Mouse (Mus musculus): ENCODE measurements at regions not wholly inside any gene's neighbourhood (a gene's known extent, or its start where the extent isn't known, plus 50 kb on each side); places are given as distances from the start of the nearest gene placed in this dataset.

DNA sequence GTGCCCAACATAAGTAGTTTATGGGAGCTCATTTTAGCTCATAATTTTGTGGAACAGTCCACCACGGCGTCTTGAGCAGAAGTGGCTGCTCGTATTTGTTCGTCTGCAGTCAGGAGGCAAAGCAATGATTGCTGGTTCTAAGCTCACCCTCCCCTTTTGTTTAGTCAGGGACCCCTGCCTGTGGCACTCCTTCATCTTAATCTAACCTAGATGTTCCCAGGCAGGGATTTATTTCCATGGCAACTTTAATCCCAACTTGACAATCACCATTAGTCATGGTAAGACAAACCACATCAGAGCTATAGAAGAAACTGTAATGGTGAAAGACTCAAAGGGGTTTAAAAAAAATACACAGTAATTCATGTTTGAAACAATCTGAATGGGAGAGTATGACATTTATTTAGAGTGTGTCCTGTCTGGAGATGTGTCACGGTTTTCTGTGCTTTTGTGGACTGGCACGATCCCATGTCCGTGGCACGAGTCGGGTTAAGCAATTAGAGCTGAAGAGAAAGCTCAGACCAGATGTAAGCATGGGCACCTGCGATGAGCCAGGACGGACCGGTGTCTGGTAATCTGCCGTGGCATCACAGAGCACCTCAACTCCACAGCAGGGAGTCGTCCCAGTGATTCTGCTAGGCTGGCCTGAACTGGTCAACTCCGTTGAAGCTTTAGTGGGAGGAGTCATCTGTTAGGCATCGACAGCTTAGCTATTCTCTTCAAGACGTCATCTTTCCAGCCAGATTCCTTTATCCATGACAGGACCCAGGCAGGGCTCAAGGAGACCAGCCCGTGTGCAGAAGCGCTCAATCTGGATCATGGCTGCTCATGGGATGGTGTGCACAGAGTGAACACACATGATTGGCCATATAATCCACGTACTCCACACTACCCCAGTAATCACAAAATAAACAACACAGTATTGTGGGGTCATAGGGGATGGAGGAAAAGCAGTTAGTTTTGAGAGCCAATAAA, 281.5 kb downstream of the Ajap1 start:
- no peak overlapping the region for H3K27ac ChIP-seq (ENCODE audit: low read depth)
- H3K4me3 ChIP-seq (ENCODE audit: low read depth, low read length): no peak overlapping the region
- no peak overlapping the region for H3K9ac ChIP-seq (ENCODE audit: low read length)
- H3K4me1 ChIP-seq (replicated peaks; ENCODE audit: control insufficient read depth, insufficient read depth, low read length): no peaks in the 10 kb centered on the region
- DNase-seq (ENCODE audit: low spot score) (no peak), ATAC-seq (replicated peaks; ENCODE audit: low FRiP score, low TSS enrichment, low read depth) (no peak)
- 76% methylated on average over 20 of the region's 20 CpGs for WGBS
- no peaks in the 10 kb centered on the region for H3K9me3 ChIP-seq (ENCODE audit: control insufficient read depth, low read length)
- no peak overlapping the region for H3K4me2 ChIP-seq (ENCODE audit: low read length)
- H3K27me3 ChIP-seq (replicated peaks; ENCODE audit: control insufficient read depth, insufficient read depth, low read length): 0 out of 2 replicates have a peak, but pooled peaks cover 4% of the 10 kb centered on the region
- H3K36me3 ChIP-seq (ENCODE audit: control insufficient read depth, insufficient read depth, low read length): no peaks in the 10 kb centered on the region

DNA sequence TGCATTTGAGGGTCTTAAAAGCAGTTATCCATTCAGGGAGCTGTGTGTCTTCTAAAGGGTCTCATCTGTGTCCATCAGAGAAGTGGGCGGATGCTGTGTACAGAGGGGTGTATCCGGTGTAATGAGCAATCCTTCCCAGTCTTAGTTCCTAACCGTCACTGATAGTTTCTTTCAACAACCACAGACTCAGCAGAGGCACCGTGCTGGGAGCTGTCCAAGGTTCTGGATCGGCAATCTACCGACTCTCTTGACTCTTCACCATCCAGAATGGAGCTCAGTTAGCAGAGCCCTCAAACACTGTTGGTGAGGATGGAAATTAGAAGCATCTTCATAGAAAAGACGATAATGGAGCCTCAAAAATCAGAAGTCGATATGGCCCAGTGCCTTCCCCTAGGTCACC, 293.1 kb downstream of the Ajap1 start:
- Histone ChIP-seq H3K9me3 (ENCODE audit: control insufficient read depth, low read length) (no peaks in the 10 kb centered on the region), H3K27ac (ENCODE audit: low read depth) (no peak overlapping the region), H3K9ac (ENCODE audit: low read length) (no peak overlapping the region), H3K27me3 (replicated peaks; ENCODE audit: control insufficient read depth, insufficient read depth, low read length) (no peaks in the 10 kb centered on the region), H3K4me1 (replicated peaks; ENCODE audit: control insufficient read depth, insufficient read depth, low read length) (no peaks in the 10 kb centered on the region), H3K4me3 (ENCODE audit: low read depth, low read length) (no peak overlapping the region), H3K4me2 (ENCODE audit: low read length) (no peak overlapping the region), H3K36me3 (ENCODE audit: control insufficient read depth, insufficient read depth, low read length) (no peaks in the 10 kb centered on the region)
- 6% methylated on average over 8 of the region's 8 CpGs for WGBS
- ATAC-seq (replicated peaks; ENCODE audit: low FRiP score, low TSS enrichment, low read depth): 0 out of 2 replicates have a peak, but pooled peaks have one; percentile 36
- peak; percentile 93 for DNase-seq (ENCODE audit: low spot score)

- H3K27ac ChIP-seq (ENCODE audit: low read depth): no peak overlapping the region
- no peak overlapping the region for H3K4me2 ChIP-seq (ENCODE audit: low read length)
- no peak overlapping the region for H3K9ac ChIP-seq (ENCODE audit: low read length)
- no peak overlapping the region for H3K4me3 ChIP-seq (ENCODE audit: low read depth, low read length)
- H3K27me3 ChIP-seq (replicated peaks; ENCODE audit: control insufficient read depth, insufficient read depth, low read length): no peaks in the 10 kb centered on the region
- WGBS: under 1% methylated on average over 17 of the region's 17 CpGs
- H3K4me1 ChIP-seq (replicated peaks; ENCODE audit: control insufficient read depth, insufficient read depth, low read length): no peaks in the 10 kb centered on the region
- no peak for ATAC-seq (replicated peaks; ENCODE audit: low FRiP score, low TSS enrichment, low read depth)
- H3K36me3 ChIP-seq (ENCODE audit: control insufficient read depth, insufficient read depth, low read length): no peaks in the 10 kb centered on the region
- DNase-seq (ENCODE audit: low spot score): no peak
- H3K9me3 ChIP-seq (ENCODE audit: control insufficient read depth, low read length): no peaks in the 10 kb centered on the region
Measured at GRCm38 (mm10) chr4:153188504-153189031, 294.0 kb downstream of the Ajap1 start.

GRCm38 (mm10) chr4:153187959-153188503, 294.6 kb downstream of the Ajap1 start:
- Histone ChIP-seq H3K27me3 (replicated peaks; ENCODE audit: control insufficient read depth, insufficient read depth, low read length) (no peaks in the 10 kb centered on the region), H3K9me3 (ENCODE audit: control insufficient read depth, low read length) (no peaks in the 10 kb centered on the region), H3K4me1 (replicated peaks; ENCODE audit: control insufficient read depth, insufficient read depth, low read length) (no peaks in the 10 kb centered on the region), H3K4me3 (ENCODE audit: low read depth, low read length) (no peak overlapping the region), H3K9ac (ENCODE audit: low read length) (no peak overlapping the region), H3K4me2 (ENCODE audit: low read length) (no peak overlapping the region), H3K36me3 (ENCODE audit: control insufficient read depth, insufficient read depth, low read length) (no peaks in the 10 kb centered on the region), H3K27ac (ENCODE audit: low read depth) (no peak overlapping the region)
- WGBS: 2% methylated on average over 6 of the region's 6 CpGs
- DNase-seq (ENCODE audit: low spot score): no peak
- ATAC-seq (replicated peaks; ENCODE audit: low FRiP score, low TSS enrichment, low read depth): no peak

DNA sequence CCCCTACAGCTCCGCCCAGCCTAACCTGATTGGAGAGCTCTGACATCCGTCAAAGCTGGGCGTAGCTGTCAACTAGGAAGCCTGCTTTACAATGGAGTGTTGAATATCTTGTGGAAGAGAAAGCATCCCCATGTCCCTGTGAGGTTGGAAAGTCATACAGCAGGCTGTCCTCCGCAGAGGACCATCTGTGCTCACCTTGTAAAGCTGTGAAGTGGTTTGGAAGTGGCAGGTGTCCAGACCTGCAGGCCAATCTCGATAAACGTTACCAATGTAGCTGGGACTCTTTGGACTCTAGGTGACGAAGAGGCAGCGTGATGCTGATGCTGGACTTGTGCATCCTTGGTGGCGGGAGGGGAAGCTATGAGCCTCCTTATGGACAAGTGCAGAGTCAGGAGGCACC, 305.1 kb downstream of the Ajap1 start:
- Histone ChIP-seq H3K36me3 (ENCODE audit: control insufficient read depth, insufficient read depth, low read length) (no peaks in the 10 kb centered on the region), H3K27ac (ENCODE audit: low read depth) (no peak overlapping the region), H3K4me3 (ENCODE audit: low read depth, low read length) (no peak overlapping the region), H3K9me3 (ENCODE audit: control insufficient read depth, low read length) (no peaks in the 10 kb centered on the region), H3K4me2 (ENCODE audit: low read length) (no peak overlapping the region), H3K9ac (ENCODE audit: low read length) (no peak overlapping the region), H3K27me3 (replicated peaks; ENCODE audit: control insufficient read depth, insufficient read depth, low read length) (no peaks in the 10 kb centered on the region), H3K4me1 (replicated peaks; ENCODE audit: control insufficient read depth, insufficient read depth, low read length) (0 out of 2 replicates have a peak, but pooled peaks cover 6% of the 10 kb centered on the region)
- DNase-seq (ENCODE audit: low spot score) (no peak), ATAC-seq (replicated peaks; ENCODE audit: low FRiP score, low TSS enrichment, low read depth) (no peak)
- WGBS: 95% methylated on average over 9 of the region's 9 CpGs

DNA sequence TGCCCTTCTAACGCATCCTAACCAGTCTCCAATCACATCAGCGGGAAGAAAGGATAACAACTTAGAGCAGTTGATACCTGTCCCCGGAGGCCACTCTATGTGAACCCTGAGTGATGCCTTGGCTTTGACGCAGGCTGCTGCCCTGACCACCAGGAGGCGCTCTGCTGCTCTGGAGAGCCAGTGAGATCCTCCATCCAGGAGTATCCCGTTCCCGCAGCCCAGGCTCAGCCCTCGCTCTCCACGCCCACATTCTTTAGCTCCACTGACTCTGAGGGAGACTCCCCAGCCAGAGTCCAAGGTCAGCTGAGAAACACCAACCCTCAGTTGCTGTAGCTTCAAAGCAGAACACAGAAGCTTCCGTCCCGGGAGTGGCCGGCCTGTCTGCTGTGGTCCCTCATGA, 307.0 kb downstream of the Ajap1 start:
- Histone ChIP-seq H3K9ac (ENCODE audit: low read length) (no peak overlapping the region), H3K36me3 (ENCODE audit: control insufficient read depth, insufficient read depth, low read length) (no peaks in the 10 kb centered on the region), H3K4me2 (ENCODE audit: low read length) (no peak overlapping the region), H3K9me3 (ENCODE audit: control insufficient read depth, low read length) (no peaks in the 10 kb centered on the region), H3K4me3 (ENCODE audit: low read depth, low read length) (no peak overlapping the region), H3K27me3 (replicated peaks; ENCODE audit: control insufficient read depth, insufficient read depth, low read length) (no peaks in the 10 kb centered on the region), H3K4me1 (replicated peaks; ENCODE audit: control insufficient read depth, insufficient read depth, low read length) (0 out of 2 replicates have a peak, but pooled peaks cover 6% of the 10 kb centered on the region), H3K27ac (ENCODE audit: low read depth) (no peak overlapping the region)
- DNase-seq (ENCODE audit: low spot score) (peak; percentile 79), ATAC-seq (replicated peaks; ENCODE audit: low FRiP score, low TSS enrichment, low read depth) (peak; percentile 77; the same call in 1 of the 2 replicates)
- 7% methylated on average over 12 of the region's 12 CpGs for WGBS

GRCm38 (mm10) chr4:153175077-153175476, 307.5 kb downstream of the Ajap1 start:
- H3K27me3 ChIP-seq (replicated peaks; ENCODE audit: control insufficient read depth, insufficient read depth, low read length): no peaks in the 10 kb centered on the region
- H3K36me3 ChIP-seq (ENCODE audit: control insufficient read depth, insufficient read depth, low read length): no peaks in the 10 kb centered on the region
- no peak overlapping the region for H3K4me2 ChIP-seq (ENCODE audit: low read length)
- 0 out of 2 replicates have a peak, but pooled peaks cover 6% of the 10 kb centered on the region for H3K4me1 ChIP-seq (replicated peaks; ENCODE audit: control insufficient read depth, insufficient read depth, low read length)
- no peak overlapping the region for H3K27ac ChIP-seq (ENCODE audit: low read depth)
- H3K4me3 ChIP-seq (ENCODE audit: low read depth, low read length): no peak overlapping the region
- WGBS: 60% methylated on average over 15 of the region's 15 CpGs
- no peak for ATAC-seq (replicated peaks; ENCODE audit: low FRiP score, low TSS enrichment, low read depth)
- H3K9ac ChIP-seq (ENCODE audit: low read length): no peak overlapping the region
- DNase-seq (ENCODE audit: low spot score): no peak
- H3K9me3 ChIP-seq (ENCODE audit: control insufficient read depth, low read length): no peaks in the 10 kb centered on the region

DNA sequence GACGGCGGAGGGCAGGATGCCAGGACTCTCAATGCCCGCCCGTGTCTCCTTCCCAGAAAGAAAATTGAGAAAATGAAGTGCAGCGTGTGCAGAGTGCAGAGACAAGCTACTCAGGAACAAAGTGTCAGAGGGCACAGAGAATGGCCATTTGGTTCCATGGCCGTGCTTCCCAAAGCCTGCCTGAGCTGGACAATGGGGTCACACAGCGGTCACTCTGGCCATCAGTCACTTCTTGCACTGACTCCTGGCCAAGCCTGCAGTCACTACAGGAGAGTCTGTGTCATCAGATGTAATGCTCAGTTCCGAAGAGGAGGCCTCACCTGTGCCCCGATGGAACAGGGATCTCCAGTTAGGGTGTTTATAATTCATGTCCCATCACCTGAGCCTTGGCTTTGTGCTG, 312.6 kb downstream of the Ajap1 start:
- Histone ChIP-seq H3K9me3 (ENCODE audit: control insufficient read depth, low read length) (no peaks in the 10 kb centered on the region), H3K9ac (ENCODE audit: low read length) (no peak overlapping the region), H3K27me3 (replicated peaks; ENCODE audit: control insufficient read depth, insufficient read depth, low read length) (no peaks in the 10 kb centered on the region), H3K4me1 (replicated peaks; ENCODE audit: control insufficient read depth, insufficient read depth, low read length) (no peaks in the 10 kb centered on the region), H3K27ac (ENCODE audit: low read depth) (no peak overlapping the region), H3K4me2 (ENCODE audit: low read length) (no peak overlapping the region), H3K4me3 (ENCODE audit: low read depth, low read length) (no peak overlapping the region), H3K36me3 (ENCODE audit: control insufficient read depth, insufficient read depth, low read length) (no peaks in the 10 kb centered on the region)
- WGBS: 62% methylated on average over 9 of the region's 9 CpGs
- no peak for DNase-seq (ENCODE audit: low spot score)
- ATAC-seq (replicated peaks; ENCODE audit: low FRiP score, low TSS enrichment, low read depth): no peak

All from intestine, embryonic 14.5 days (tissue).